Mouse (Mus musculus): ENCODE data around the gene Rce1.

- TF ChIP-seq POLR2A (IDR thresholded peaks at IDR 0.05; ENCODE audit: borderline replicate concordance, control insufficient read depth, low read depth, low read length): no peak
- TF ChIP-seq CTCF (IDR thresholded peaks at IDR 0.05; ENCODE audit: control insufficient read depth, insufficient read depth, low read length): no peak
Measured at GRCm38 (mm10) chr19:4578799-4579198, 46.6 kb downstream of the Rce1 start.

All from bone marrow, adult 2 months (tissue).